Mouse (Mus musculus): ENCODE measurements around the gene Cops7b.

Cops7b gene

GRCm38 (mm10) chr1:86596512-86596911 is 13.8 kb downstream of the Cops7b start:
- DNase-seq (ENCODE audit: low spot score): no peak

DNA sequence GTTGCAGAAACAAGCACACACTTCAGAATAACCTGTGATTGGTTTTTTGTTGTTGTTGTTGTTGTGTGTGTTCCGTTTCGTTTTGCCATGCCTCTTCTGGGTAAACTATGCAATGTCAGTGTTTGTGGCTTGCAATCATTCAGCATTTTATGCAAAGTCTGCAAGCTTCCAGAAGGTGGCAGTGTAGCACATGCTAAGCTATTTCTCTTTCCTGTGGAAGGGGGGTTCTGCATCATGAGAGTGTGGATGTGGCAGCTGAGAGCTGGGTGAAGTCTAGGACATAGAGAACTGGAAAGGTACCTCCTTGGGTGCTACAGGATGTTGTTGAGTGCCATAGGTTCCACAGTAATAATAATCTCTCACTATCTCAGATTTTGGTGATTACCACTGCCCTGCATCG is 15.8 kb downstream of the Cops7b start:
- DNase-seq (ENCODE audit: low spot score): no peak

DNA sequence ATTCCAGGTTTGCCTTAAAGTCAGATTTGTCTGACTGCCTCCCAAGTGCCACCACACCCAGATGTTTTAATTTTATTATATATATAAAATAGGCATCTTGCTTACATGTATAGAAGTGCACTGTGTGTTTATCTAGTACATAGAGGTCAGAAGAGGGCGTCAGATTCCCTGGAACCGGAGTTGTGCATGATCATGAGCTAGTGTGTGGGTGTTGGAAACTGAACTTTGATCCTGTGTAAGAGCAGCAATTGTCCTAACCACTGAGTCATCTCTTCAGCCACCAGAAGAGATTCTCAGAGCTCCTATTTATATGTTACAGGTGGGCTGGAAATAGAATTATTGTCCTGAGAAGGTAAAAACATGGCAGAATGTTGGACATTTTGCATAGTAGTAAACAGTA is 17.4 kb downstream of the Cops7b start:
- DNase-seq (ENCODE audit: low spot score): no peak

DNA sequence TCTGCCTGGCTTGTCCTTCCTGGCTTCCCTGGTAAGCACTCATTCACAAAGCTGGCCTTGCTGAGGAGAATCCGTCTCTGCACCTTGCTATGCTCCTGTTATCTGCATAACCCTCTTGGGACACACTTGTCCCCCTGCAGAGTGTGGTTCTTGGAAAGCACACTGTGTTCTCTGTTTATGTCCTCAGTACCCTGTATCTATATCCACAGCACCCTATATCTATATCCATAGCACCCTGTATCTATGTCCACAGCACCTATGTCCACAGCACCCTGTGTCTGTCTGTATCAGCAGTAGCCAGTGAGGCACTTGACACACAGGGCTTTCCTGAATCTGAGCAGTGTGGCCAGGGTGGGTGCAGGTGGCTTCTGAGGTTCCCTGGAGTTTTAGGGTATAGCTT is 28.2 kb downstream of the Cops7b start:
- DNase-seq (ENCODE audit: low spot score): no peak

DNA sequence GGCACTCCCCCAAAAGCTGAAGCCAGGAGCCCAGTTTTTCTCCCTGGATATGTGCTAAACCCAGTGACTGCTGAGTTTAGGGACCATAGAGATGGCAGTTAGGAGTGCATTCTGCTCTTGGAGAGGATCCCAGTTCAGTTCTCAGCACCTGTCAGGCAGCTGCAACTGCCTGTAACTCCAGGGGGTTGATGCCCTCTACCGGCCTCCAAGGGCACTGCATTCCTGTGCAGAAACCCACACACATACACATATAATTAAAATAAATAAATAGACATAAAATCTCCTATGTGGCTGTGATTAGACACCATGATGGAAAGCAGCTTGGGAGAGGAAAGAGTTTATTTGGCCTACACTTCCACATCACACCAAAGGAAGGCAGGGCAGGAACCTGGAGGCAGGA is 29.4 kb downstream of the Cops7b start:
- no peak for DNase-seq (ENCODE audit: low spot score)

DNA sequence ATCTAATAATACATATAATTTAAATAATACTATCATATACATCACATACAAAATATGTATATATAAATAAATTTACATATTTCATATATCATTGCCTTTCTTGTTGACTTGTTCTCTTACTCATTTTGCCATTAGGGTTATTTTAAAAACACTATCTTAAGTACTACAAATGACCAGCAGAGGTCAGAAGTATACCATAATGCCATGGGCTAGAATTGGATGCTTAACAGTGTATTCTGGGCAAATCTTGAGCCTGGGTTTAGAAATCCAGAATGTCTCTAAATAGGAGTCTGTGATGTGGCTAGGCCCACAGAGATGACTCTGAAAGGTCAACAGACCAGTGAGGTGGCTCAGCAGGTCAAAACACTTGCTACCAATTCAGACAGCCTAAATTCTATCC is 31.6 kb downstream of the Cops7b start:
- no peak for DNase-seq (ENCODE audit: low spot score)

- peak; percentile 56 for DNase-seq (ENCODE audit: low spot score)
Observed at GRCm38 (mm10) chr1:86618454-86619125, 35.9 kb downstream of the Cops7b start.

DNA sequence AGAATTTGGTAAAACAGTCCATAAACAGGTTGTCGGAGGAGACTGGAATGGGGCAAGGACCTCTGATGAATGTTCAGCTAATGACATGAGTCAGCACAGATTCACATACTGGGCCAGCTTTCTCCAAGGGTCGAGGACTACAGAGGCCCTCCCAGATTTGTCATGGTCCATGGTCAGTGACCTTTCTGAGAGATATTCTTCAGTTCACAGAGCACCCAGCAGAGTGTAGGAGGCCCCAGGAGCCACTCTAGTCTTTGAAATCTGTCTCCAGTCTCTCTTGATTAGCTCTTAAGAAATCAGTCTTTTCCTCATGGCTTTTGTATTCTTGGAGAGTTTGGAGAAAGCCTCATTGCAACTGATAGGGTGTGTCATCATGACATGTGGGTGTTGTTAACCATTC is 39.6 kb downstream of the Cops7b start:
- no peak for DNase-seq (ENCODE audit: low spot score)

DNA sequence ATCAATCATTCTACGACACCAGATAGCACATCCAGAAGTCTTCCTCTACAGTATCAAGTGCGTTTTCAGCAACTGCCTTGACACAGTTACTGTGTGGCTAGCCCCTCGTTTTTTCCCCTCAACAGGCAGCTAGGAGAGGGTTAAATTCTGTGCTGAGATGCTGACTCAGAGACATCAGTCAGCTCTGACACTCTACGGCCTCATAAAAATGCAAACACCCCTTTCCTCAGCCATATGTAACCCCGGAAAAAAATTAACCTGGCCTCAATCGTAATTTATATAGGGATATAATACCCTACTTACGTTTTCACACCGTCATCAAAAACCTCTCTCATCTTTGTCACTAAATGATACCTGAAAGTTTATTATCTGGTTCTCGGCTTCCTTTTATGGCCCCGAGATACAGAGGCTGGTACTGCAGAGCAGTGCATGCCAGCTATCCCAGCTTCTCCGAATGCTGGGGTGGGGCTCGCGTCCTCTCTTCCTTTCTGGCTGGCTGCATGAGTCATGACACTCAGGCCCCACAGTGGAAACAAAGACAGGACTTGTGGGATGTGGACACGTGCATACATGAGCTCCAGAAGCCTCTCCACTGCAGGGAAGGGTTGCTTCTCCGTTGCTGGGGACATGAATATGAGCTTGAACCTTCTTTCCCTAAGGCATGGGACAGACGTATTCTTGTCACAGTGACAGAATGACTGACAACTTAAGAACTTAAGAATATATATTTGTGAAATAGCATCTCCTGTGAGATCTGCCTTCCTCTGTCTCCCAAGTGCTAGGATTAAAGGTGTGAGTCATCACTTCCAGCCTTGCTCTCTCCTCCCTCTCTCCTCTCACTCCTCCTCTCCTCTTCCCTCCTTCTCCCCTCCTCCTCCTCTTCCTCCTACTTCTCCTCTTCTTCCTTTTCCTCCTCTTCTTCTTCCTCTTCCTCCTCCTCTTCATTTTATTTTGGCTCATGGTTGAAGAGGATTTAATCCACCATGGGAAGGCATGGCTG is 40.6 kb downstream of the Cops7b start:
- DNase-seq (ENCODE audit: low spot score): no peak

GRCm38 (mm10) chr1:86628270-86628669 is 45.6 kb downstream of the Cops7b start:
- no peak for DNase-seq (ENCODE audit: low spot score)

DNA sequence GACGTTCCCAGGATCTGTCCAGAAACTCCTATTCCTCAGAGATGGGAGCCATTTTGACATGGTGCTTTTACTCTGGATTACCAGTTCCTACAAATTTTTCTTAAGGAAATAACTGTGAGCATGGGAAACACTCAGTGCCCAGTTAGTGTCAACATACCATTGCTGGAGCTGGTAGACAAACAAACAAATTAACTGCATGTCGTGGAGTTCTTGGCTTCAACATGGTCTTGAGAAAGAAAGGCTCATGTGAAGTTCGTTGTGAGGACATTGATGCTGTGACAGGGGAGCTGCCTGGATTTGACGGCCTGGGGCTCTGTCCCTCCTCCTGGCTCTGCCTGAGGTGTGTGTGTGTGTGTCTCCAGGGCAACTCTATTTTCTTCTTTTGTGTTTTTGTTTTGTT is 47.2 kb downstream of the Cops7b start:
- no peak for DNase-seq (ENCODE audit: low spot score)

GRCm38 (mm10) chr1:86630527-86630926 is 47.8 kb downstream of the Cops7b start:
- no peak for DNase-seq (ENCODE audit: low spot score)

DNA sequence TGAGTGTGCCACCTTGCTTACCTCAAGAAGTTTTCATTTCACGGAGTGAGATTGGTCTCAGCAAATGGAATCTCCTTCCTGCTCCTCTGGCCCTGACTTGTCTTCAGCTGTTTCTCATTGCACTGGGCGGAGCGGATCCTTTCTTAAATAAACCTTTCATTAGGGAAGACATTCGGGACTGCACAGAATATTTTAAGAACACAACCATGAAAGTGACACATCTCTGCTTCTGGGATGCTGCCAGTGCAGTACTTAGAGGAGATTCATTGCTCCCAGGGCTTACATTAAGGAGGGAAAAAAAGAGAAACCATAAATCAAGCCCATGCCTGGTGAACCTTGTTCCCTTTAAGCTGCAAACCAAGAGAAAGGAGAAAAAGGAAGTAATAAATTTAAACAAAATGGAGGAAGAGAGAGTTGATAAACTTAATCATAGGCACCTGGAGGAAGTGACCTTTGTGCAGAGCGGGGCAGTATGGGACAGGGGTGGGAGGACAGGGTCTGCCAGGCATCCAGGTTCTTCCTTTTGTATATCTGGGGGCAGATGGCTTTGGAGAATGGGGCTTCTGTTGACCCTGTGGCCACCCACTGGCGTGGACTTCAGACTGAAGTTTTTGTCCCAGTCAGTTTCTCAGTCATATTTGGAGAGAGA is 50.2 kb downstream of the Cops7b start:
- DNase-seq (ENCODE audit: low spot score): no peak

GRCm38 (mm10) chr1:86633434-86633833 is 50.7 kb downstream of the Cops7b start:
- DNase-seq (ENCODE audit: low spot score): no peak

DNA sequence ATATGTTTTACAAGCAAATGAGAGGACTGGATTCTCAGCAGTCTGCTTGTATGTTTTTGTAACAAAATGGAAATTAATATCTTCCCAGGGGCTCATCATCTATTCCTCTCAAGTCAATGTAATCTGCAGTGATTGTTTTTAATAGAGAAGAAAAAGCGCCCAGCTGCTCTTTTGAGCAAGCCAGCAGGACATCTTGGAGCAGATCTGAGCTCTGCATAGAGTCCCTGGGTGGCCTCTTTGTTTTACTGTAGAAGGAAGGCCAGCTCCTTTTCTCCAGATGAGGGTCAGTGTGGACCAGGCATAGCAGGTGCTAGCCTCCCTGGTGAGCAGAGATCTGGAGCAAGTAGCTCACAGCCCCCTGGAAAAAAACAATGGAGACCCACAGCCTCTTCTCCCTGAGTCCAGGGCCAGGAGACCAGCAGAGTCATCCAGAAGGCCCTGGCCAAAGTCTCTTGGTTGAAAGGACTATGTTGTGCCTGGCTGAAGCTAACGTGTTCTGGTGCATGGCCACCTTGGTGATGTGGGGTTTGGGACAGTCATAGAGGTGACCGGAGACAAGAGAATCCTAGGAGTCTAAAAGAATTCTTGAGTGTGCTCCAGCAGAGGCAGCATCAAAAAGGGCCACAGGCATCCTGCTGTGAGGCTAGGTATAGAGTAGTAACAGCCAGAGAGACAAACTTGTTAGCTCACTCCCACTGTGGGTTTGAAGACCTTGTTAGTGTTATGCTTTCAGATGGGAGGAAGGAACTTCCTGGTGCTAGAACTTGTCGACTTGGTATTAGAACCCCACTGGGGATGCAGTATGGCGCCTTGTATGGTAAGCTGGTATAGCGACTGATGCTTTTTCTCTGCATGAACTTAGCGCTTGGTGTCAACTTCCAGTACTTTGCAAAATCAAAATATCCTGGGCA is 51.4 kb downstream of the Cops7b start:
- no peak for DNase-seq (ENCODE audit: low spot score)

- DNase-seq (ENCODE audit: low spot score): peak; percentile 14
Observed at GRCm38 (mm10) chr1:86634751-86635359, 52.2 kb downstream of the Cops7b start.

DNA sequence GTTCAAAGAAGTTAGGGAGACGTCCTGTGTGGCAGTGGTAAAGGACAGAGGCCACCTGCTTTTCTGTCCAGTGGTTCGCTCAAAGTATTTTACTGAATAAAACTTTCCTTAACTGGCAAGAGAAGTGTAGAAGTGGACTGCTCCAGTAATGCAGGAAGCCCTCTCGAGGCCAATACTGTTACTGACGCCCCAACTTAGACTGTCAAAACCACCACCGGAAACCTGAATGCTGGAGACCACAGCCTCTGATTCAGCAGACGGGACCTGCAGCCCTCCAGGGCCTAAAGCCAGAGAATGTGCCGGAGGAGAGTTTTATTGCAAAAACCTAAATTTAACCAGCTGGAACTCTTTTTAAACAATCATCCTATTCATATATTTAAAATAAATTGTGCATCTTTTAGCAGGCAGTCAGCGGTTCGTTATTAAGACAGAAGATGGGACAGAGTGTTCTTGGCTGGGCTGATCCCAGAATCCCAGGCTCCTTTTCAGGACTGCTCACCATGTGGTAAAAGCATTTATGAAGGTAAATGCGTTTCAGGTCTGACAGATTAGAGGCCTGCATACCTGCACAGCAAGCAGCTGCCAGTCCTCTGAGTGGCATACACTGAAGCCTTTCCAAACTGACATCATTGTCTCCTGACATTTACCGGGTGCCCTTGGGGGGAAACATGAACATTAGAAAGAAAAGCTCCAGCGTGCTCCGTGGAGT is 60.6 kb downstream of the Cops7b start:
- no peak for DNase-seq (ENCODE audit: low spot score)

- DNase-seq (ENCODE audit: low spot score): no peak
Observed at GRCm38 (mm10) chr1:86647517-86647916, 64.8 kb downstream of the Cops7b start.

GRCm38 (mm10) chr1:86650272-86650671 is 67.6 kb downstream of the Cops7b start:
- DNase-seq (ENCODE audit: low spot score): peak; percentile 60

DNA sequence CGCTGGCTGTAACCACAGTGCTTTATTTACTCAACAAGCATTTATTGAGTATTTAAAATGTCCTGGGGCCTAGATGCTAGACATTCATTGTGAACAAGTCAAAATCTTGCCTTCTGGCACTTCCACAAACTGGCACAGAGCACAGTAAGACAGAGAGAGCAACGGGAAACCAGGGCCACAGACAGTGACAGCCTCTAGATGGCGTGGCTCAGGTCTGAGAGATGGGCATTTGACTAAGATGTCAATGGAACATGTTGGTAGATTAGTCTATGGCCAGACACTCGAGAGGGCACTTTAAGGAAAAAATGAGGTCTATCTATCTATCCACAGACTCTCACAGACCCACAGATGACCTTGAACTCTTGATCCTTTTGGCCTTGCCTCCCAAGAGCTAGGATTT is 70.0 kb downstream of the Cops7b start:
- DNase-seq (ENCODE audit: low spot score): no peak

DNA sequence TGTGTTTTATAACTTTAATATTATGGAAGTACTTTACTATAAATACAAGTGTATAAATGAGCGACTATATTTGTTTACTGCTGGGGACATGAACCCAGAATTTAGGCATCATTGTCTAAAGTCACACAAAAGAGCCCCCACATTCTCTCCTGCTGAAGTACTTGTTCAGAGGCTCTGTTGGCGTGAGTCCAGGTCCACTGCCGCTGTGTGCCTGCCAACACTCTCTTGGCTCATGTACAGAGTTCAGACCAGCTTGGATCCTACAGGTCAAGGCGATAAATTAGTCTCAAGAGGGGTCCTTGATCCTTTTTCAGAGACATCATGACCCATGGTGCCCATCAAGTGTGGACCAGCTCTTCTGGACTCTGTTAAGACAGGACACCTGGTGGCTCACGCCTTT is 74.4 kb downstream of the Cops7b start:
- DNase-seq (ENCODE audit: low spot score): no peak
